Mouse (Mus musculus): ENCODE measurements around the gene Vmn2r29.
A peak's percentile ranks its signal among the peaks of the same experiment; 100 is the strongest.
"Not testable (repeated sequence)": the region's sequence is repeated elsewhere in the genome, so short reads cannot be mapped to it uniquely, and the experiment has no call there.

The Vmn2r29 gene

DNA sequence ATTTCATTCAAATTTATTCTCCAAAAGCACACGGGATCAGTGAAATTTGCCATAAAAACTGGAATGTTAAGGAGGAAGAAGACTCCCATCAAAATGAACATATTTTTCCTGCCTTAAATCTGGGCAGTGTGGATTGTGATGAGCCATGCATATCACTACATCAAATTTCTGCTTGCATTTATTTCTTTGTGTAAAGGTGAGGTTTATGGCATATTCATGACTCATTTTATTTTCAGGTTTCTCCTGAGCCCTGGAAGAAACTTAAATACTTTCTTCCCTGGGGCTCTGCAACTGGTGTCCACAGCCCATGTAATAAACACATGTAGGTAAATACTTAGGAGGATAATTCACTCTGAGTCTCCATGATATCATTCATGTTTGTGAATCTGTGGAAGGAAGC lies at the start of gene Vmn2r29:
Vmn2r29 (minus strand) TSS at position 101 of the 400 bp plus-strand sequence.
- not testable (repeated sequence) for DNase-seq (ENCODE audit: extremely low read depth, insufficient read length, low spot score)

DNA sequence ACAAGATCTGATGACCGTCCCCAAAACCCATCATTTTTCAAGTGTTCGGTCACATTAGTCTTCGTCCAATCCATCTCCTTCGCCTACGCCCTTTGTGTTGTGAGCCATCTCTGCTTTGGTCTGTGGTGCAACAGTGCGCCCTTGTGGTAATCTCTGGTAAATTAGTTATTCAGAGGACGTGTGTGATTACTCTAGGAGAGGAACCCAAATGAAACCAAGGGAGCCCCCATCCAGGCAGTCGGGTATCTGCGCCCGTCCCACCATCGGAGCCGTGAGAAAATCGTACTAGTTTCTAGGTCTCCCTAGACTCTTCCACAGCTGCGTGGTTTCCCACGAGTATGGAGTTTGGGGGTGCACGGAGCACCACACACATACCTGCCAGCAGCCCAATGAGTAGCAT lies 48.5 kb upstream of the Vmn2r29 start:
- peak; percentile 14 for DNase-seq (ENCODE audit: extremely low read depth, insufficient read length, low spot score)

DNA sequence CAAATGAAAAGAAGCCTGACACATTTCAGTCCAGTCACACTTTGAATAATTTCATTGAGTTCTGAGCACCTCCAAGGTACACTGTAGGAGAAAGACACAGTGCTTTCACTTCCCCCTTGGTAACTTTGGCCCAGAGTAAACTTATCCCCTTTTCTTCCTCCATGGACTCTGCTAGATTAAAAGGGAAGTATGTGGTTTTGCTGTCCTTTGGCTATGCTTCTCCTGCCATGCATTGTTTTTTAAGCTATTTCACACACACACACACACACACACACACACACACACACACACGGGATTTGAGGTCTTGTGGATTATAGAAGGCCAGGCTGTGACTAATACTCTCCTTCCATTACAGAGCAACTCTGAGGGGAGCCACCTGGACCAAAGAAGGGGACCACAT lies 34.3 kb upstream of the Vmn2r29 start:
- DNase-seq (ENCODE audit: extremely low read depth, insufficient read length, low spot score), result no peak

DNA sequence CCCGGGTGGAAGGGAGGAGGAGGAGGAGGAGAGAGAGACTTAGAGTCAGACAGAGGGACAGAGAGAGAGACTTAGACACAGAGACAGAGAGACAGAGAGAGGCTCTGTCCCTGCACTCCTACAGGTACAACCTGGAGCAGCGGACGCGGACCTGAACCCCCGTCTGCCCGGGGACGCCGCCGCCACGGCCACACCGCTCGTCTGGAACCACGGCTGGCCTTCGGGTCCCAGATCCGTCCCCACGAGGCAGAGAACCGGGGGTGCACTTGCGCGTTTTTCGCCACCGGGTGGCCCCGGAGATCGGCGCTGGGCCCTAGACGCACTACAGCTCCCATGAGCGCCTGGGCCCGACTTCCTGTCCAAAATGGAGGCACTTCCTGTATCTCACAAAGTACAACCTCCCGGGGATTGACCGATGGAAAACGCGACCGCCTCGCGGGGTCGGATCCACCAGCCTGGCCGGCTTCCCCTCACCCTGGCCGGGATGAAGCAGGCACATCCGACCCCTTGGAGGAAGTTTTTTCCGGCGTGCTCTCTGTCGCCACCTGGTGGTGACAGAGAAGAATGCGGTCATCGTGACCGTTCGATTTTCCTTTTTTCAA lies 30.9 kb upstream of the Vmn2r29 start, which contains the start of gene Gm45844:
Gm45844 (minus strand) TSS at position 324 of the 602 bp plus-strand sequence.
- peak; percentile 66 for DNase-seq (ENCODE audit: extremely low read depth, insufficient read length, low spot score)

DNA sequence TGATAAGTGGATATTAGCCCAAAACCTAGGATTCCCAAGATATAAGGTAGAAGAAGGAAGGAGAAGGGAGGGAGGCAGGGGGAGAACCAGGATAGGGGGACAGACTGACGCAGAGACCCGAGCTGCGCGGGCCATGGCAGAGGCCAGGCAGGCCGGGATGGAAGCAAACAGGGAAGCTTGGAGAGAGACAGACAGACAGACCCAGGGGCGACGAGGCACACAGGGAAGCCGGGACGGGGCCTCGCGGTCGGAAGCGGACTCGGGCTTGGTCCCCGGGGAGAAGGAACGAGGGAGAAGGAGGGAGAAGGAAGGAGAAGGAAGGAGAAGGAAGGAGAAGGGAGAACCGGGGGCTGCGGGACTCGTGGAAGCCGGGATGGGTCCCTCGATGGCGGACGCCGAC lies 30.4 kb upstream of the Vmn2r29 start:
- DNase-seq (ENCODE audit: extremely low read depth, insufficient read length, low spot score), result peak; percentile 43

DNA sequence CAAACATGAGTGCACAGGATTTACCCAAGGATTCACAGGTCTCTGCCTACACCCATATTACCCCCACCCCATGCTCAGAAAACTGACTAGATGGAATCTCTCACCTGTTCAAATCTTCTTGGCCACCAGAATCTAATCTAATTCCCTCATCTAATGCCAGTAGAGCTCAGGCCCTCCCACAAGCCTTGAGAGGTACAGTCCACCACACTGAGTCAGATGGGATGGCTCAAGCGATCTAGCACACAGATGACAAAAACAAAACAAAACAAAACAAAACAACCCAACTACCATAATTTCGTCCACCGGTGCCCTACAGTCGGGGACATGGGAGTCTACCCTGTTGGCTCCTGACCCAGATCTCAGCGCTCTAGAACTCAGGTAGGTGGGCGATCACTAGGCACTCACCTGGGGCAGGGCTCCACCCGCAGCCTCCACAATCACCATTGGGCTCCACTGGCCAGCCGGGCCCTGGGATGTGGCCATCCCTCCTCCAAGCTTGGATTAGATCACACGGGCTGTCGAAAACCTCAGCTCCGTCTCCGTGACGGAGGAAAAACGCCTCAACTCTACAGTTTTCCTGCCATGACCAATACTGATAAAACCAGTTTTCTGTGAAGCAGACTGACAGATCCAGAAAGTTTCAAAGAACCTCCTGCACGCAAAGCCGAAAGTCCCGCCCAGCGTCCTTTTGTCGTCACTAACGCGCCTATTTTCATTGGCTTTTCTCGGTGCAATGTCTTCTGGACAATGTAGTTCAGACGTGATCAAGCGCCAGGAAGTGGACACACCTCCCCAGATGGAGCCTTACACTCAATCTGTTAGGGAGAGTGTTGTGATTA lies 37.6 kb downstream of the Vmn2r29 start, which contains the start of gene Zfp772:
Zfp772 (minus strand) TSS at position 686 of the 839 bp plus-strand sequence.
- DNase-seq (ENCODE audit: extremely low read depth, insufficient read length, low spot score), result peak; percentile 32

DNA sequence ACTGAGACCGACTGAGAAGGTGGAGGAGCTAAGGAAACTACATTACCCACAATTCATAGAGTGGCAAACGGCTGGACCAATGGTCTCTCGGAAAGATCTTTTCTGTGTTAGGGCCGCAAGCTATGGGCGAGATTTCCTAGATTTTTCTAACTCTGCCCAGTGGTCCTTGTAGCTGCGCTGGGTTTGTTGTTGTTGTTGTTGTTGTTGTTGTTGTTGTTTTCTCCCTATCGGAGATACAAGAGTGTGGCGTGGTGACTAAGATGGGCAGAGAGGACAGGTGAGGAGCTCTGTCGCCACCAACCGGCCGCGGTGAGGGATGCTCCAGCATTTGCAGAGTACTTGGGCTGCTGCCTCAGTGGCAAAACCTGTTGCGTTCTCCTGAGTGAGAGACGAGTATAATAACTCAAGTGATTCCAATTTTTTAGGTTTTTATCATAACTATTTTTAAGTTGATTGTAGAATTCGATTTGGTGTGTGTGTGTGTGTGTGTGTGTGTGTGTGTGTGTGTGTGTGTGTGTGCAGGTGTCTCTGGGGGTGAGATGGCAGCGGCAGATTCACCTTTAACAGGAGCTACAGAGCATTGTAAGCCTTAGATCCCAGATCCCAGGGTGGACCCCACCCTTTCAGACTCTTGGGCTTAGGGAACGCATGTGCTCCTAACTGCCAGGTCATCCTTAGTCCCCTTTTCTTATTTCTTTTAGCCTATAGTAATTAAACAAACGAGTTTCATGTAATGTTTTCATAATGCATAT lies 58.8 kb downstream of the Vmn2r29 start:
- peak; percentile 39 for DNase-seq (ENCODE audit: extremely low read depth, insufficient read length, low spot score)

DNA sequence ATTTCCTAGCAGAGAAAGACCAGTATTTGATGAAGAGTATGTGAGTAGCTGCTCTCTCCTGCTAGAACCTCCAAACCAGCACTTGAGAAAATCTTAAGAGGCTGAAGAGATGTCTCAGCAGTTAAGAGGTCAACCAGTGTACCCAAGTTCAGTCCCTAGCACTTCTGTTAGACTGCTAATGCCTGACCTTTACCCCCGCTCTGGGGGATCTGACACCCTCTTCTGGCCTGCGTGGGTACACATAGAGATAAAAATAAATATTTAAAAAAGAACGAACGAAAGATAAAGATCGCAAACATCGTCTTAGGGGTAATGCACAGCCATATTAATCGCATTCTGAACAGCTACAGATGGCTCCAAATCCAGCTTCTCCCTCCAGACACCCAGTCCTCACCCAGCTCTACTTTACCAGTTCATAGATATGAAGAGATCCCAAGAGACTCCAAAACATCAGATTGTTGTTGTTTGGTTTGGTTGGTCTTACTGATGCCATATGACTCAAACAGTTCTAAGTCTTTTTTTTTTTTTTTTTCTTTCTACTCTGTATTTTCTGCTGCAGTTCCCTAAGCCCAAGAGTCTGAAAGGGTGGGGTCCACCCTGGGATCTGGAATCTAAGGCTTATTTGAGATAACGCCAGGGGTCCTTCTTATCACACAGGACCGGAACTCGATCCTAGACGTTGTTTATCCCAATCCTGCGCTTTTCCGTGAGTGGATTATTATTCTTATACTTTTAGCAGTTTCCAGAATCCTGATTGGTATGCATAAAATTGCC lies 59.5 kb downstream of the Vmn2r29 start:
- DNase-seq (ENCODE audit: extremely low read depth, insufficient read length, low spot score), result no peak

DNA sequence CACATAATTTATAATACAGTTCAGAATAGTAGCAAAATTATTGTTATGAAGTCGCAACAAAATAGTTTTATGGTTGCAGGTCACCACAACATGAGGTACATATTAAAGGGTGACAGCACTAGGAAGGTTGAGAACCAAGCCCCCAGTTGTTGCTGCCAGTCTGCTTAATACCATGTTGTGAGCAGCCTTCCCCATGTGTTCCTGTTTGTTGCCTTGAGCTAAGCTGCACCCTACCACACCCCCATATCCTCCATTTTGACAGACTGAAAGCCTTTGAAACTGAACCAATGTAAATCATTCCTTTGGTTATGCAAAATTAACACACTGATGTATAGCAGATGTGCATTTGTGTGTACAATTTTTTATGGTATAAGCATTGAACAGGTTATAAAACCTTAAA lies 61.2 kb downstream of the Vmn2r29 start:
- no peak for DNase-seq (ENCODE audit: extremely low read depth, insufficient read length, low spot score)

Data from 3134 (cell line).